Mouse (Mus musculus) embryonic stem cell, embryonic (primary cell): ENCODE data around the gene Rexo2.
"Not testable (repeated sequence)": the region's sequence is repeated elsewhere in the genome, so short reads cannot be mapped to it uniquely, and the experiment has no call there.

ENCODE experiments used
- CTCF ChIA-PET, 4 experiments: fragments of 300-600 bp in 2 of 4; fragments of 350-600 bp in 2 of 4; sonication (Branson Sonifier 250); formaldehyde crosslinking; loops; one replicate each; lab custom pipeline; 2022; ENCODE audit warnings: inconsistent platforms in 2 of 4; lab: Charles Lee
- POLR2A ChIA-PET, 4 experiments: fragments of 300-600 bp in 2 of 4; fragments of 350-600 bp in 2 of 4; sonication (Branson Sonifier 250); formaldehyde crosslinking; loops; one replicate each; lab custom pipeline; 2022; ENCODE audit warnings: antibody characterized with exemption in 4 of 4, inconsistent platforms in 1 of 4; lab: Charles Lee

Gene Rexo2

DNA sequence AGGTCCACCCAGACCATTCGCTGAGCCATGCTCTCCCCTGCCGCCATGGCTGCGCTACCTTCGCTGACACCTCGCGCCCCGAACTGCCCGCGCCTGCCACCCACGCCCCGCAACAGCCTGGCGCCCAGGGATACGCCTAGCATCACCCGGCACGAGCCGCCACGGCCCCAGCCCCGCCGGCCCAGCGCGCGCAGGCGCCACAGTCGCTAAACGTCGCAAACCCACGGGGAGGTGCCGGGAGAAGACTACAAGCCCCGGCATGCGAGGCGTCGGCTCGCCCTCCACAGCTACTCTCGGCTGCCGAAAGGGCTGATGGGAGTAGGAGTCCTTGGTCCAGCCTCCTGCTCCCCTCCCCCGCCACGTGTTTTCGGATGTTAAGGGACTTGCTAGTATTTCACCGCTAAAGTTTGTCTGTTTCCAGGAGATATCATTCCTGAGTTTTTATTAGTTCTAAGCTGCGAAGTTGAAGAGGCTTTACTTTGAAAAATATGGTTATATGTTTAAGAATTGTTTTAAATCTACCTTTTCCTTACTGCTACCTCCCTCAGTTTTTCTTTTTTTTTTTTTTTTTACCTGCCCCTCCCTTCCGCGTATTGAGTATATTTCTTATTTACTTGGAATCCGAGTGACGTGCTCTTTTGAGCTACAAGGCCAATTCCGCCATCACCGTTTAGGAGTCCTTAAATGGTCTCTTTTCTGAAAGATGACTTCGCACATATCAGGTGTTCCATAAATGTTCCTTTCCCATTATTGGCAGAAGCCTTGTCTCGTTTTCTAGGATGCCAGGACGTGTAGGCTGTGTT is at the start of gene Rexo2:
Gene Rexo2, minus strand, starts transcription at position 213 of the 803 bp plus-strand sequence.
- POLR2A ChIA-PET: interaction anchor here (0.6 to 4.9 kb wide), 18 partner anchors 9 to 204 kb away, joined by 3 to 100 read pairs (median 5); partner anchors contain the start of genes Gm5617 (in 3 of the 4) and Rbm7 (in 3 of the 4)
- CTCF ChIA-PET: interaction anchor here (0.5 to 1.0 kb wide), 6 partner anchors 8 to 1976 kb away, joined by 3 to 7 read pairs (median 4); partner anchors contain the start of genes Gm5617 (in 1 of the 4) and Rbm7 (in 1 of the 4)

DNA sequence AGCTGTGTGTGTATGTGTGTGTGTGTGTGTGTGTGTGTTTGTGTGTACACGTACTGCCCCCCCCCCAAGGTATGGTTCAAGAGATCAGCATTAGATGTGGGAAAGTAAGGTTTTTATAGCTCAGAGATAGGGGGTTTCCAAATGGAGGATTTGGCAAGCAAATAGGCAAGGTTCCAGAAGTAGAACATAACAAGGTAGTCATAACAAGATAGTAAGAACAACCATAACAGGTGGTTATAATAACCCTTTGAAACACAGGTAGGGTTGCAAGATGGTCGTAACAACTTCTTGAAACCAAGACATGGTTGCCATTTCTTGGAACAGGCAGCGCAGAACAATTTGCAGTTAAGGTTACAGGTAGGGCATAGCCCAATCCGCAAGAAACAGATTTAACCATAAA is 46.1 kb upstream of the Rexo2 start:
- ChIA-PET CTCF (interaction anchor here in 3 of 4 experiments (0.5 to 1.0 kb wide), 4 partner anchors 33 to 332 kb away, joined by 3 to 4 read pairs (median 4); no protein-coding TSS in a partner anchor), POLR2A (interaction anchor here in 2 of 4 experiments (0.5 to 1.2 kb wide), 5 partner anchors 10 to 406 kb away, joined by 3 to 5 read pairs (median 3); no protein-coding TSS in a partner anchor)

DNA sequence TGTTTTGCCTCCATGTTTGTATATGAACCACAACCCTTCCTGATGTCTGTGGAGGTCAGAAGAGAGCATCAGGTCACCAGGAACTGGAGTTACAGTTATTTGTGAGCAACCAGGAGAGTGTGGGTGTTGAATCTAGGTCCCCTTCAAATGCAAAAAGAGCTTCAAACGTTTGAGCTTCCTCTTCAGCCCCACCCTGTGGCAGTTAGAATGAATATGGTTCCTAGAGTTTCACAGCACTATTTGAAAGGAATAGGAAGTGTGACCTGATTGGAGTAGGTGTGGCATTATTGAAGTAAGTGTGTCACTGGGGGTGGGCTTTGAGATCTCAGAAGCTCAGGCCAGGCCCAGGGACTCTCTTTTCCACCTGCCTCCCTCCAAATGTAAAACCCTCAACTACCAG is 45.1 kb upstream of the Rexo2 start:
- CTCF ChIA-PET: interaction anchor here in 2 of 4 experiments (0.7 to 1.4 kb wide), 3 partner anchors 8 to 93 kb away, joined by 3 read pairs; no protein-coding TSS in a partner anchor
- POLR2A ChIA-PET: interaction anchor here in 2 of 4 experiments (0.7 to 1.3 kb wide), 4 partner anchors 8 to 30 kb away, joined by 3 to 6 read pairs (median 4); partner anchors contain the start of genes Gm5617 (in 1 of the 2) and Rbm7 (in 1 of the 2)

DNA sequence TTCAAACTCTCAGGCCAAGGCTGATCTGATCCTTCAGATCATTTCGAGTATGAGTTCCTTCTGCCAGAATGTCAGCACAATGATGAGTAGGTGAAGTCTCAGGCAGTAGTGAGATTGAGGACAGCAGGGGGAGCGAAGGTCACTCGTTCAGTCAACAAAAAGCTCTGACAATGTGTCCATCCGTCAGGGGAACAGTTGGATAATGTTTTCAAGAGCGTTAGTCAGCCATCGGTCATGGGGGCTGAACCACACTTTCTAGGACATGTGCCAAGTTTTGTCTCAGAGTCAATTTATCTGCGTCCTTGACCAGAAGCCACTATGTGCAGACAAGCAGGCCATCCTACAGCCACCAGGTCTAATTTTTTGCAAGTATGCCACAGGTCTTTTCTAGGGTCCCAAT is 40.0 kb upstream of the Rexo2 start:
- POLR2A ChIA-PET, CTCF ChIA-PET: not testable (repeated sequence)

DNA sequence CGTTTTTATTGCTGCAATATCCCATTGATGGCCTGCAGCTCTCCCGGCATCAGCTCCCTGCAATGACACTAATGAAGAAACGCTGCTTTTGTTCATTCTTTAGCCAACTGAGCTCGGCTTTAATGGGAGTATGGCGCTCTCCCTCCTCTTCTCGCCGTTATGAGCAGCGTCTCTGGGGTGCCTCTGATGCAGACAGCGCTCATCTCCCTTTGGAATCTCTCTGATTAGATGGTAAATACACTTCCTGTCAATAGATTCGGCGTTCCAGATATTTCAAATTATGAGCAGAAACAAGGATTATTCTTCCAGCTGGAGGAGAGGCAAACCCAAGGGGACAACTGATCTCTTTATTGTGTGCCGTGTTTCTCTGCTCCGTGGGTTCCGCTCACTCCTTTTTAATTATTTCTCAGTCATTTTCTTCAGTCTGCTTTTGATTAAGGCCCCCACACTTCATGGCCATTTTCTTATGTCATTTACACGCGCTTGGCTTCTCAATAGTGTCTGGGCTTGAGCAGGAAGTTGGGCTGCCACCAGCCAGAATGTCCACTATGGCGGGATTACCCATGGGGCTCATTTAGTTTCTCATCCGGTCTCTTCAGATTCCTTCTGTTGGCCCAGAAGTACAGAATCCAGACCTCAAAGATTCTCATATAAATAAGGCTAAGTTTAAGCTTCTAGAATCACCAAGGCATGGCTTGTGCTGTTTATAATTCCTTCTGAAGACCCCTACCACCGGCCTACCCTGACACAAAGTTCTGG is 37.1 kb upstream of the Rexo2 start:
- POLR2A ChIA-PET: interaction anchor here in 3 of 4 experiments (1.0 to 2.0 kb wide), 6 partner anchors 8 to 80 kb away, joined by 3 to 5 read pairs (median 4); partner anchors contain the start of genes Gm5617 (in 2 of the 3) and Rbm7 (in 1 of the 3)
- CTCF ChIA-PET: interaction anchor here in 1 of 4 experiments (0.8 kb wide), 1 partner anchor 8 kb away, joined by 3 read pairs; no protein-coding TSS in a partner anchor

DNA sequence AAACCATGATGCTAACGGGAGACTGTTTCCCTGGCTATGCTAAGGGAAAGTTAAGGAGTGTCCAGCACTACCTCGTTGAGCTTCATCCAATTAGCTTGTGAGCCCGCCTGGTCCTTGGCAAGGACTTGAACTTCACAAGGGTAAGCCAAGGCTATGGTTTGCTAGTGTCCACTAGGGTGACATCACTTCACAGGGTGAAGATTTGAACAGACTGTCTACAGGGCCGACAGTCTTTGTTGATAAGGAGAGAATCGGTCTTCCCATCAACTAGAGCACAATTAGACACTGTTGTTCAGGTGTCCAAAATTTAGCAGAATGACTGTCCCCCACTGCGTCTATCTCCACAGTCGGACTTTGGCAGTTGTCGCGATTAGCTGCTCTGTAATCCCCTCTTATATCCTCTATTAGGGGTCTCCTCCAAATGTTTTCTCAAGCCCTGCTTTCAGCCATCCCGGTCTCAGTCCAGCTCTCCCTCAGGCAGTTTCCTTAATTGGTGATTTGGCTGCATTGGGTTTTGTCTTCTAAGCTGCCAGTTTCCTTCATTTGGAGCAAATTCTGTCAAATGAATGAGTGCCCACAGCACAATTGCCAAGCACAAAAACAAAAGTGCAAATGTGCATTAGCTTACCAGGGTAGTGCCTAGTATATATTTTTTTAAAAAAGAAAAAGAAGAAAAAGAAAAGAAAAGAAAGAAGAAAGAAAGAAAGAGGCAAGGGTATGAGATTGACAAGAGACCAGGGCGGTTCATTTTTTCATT is 36.4 kb upstream of the Rexo2 start:
- ChIA-PET POLR2A (interaction anchor here in 3 of 4 experiments (1.0 to 2.0 kb wide), 6 partner anchors 9 to 80 kb away, joined by 3 to 5 read pairs (median 4); partner anchors contain the start of genes Gm5617 (in 2 of the 3) and Rbm7 (in 1 of the 3)), CTCF (interaction anchor here in 1 of 4 experiments (0.8 kb wide), 1 partner anchor 9 kb away, joined by 3 read pairs; no protein-coding TSS in a partner anchor)

DNA sequence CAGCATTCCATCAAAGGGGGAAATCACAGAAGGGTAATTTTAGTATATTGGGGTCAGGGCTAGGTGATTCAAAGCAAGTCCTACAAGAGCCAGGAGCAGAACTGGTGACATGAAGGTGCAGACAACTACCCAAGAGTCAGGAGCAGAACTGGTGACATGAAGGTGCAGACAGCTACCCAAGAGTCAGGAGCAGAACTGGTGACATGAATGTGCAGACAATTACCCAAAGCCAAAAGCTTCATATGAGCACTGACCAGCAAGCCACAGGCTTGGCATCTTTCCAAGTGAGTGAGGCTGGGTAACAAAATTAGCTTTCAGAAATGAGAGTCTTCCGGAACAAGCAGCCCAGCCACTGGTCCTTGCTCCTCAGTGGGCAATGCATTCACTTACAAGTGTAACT is 34.9 kb upstream of the Rexo2 start:
- POLR2A ChIA-PET: no interaction called here
- CTCF ChIA-PET: interaction anchor here in 1 of 4 experiments (0.8 kb wide), 1 partner anchor 19 kb away, joined by 3 read pairs; no protein-coding TSS in a partner anchor

DNA sequence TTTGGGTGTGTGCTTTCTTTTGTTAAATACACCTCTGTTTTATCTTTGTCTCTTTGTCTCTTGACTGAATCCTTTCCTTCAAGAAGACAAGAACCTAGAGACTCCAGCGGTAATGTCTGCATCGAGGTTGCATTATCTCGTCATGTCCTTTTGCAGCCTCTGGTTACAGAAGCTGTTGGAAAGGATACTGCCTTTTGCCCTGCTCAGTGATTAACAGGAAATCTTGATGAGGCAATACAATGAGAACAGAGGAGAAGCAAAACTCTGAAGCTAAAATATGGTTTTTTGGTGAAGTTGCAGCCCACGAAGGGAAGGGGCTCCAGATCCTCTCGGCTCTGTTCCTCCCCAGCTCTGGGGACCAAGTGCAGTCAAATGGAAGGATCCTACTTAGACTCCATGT is 29.7 kb upstream of the Rexo2 start:
- POLR2A ChIA-PET: interaction anchor here in 2 of 4 experiments (0.6 to 3.4 kb wide), 3 partner anchors 15 to 245 kb away, joined by 3 to 11 read pairs (median 5); partner anchors contain the start of genes Gm5617 (in 1 of the 2) and Rbm7 (in 1 of the 2)
- CTCF ChIA-PET: interaction anchor here in 2 of 4 experiments (0.6 to 1.0 kb wide), 2 partner anchors 23 to 76 kb away, joined by 3 to 4 read pairs; no protein-coding TSS in a partner anchor

DNA sequence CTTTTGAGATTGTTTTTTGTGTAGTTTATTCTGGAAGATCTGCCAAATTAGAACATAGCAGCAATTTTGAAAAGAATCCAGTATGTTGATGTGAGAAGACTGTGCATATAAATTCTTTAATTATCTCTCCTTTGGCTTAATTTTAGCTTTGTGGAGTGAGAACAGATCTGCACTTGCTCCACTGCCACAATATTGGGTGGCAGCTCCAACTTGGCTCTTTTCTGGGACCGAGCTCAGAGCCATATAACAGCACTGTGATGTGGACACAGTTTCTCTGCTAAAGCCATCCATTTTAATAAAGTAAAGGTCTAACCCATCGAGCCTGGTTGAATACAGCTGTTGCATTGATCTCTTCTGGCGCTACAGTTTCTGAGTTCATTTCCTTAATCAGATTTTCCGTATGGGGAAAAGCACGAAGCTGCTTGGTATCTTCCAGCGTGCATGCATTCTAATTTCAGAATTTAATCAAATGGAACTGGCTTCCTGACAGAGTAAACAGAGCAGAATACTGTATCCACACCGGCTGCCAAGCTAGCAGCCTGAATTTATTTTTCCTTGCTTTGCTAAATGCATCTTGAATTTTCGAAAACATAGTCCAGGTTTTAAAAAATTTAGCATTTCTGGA is 24.4 kb upstream of the Rexo2 start:
- CTCF ChIA-PET: interaction anchor here in 1 of 4 experiments (0.5 kb wide), 1 partner anchor 96 kb away, joined by 3 read pairs; no protein-coding TSS in a partner anchor

DNA sequence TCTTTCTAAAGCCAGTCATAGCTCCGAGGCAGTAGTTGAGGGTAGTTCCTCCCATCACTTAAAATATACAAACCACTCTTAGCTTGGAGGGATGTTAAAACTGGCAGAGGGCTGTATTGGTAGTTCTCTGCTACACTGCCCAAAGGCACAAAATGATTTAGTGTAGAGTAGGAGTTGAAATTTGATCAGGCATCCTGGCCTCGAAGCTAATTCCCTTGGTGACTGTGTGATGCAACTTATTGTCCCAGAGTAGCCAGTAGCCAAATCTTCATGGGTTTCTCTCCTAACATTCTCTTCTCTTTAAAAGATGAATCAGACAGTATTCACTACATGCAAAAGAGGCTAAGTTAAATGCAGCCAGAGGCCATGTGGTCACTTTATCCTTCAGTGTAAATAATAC is 22.6 kb upstream of the Rexo2 start:
- CTCF ChIA-PET: interaction anchor here in 1 of 4 experiments (0.5 kb wide), 1 partner anchor 336 kb away, joined by 8 read pairs; no protein-coding TSS in a partner anchor

More for the DNA sequence above, 24.4 kb upstream of the Rexo2 start:
- POLR2A ChIA-PET: interaction anchor here in 1 of 4 experiments (1.2 to 1.4 kb wide), 2 partner anchors 9 to 10 kb away, joined by 3 read pairs; partner anchors contain the start of genes Gm5617 and Rbm7

DNA sequence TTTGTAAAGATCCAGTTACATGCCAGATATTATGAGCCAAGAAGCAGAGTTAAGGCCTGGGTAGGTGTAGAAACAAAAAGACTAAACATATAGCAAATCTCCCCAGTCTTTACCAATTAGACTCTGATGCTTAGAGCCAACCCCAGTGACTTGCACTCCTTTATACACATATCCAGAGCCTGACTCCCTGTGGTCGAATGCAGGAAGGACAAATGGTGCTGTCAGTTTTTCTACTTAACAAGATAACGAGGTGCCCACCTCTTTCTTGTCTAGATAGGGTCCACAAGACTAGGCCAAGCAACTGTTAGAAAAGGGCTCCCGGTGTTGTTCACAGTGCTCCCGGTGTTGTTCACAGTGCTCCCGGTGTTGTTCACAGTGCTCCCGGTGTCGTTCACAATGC is 20.8 kb upstream of the Rexo2 start:
- CTCF ChIA-PET: no interaction called here
- POLR2A ChIA-PET: interaction anchor here in 1 of 4 experiments (1.7 kb wide), 1 partner anchor 16 kb away, joined by 4 read pairs; no protein-coding TSS in a partner anchor

More for the DNA sequence above, 22.6 kb upstream of the Rexo2 start:
- POLR2A ChIA-PET: interaction anchor here in 1 of 4 experiments (0.6 kb wide), 1 partner anchor 1310 kb away, joined by 3 read pairs; no protein-coding TSS in a partner anchor

DNA sequence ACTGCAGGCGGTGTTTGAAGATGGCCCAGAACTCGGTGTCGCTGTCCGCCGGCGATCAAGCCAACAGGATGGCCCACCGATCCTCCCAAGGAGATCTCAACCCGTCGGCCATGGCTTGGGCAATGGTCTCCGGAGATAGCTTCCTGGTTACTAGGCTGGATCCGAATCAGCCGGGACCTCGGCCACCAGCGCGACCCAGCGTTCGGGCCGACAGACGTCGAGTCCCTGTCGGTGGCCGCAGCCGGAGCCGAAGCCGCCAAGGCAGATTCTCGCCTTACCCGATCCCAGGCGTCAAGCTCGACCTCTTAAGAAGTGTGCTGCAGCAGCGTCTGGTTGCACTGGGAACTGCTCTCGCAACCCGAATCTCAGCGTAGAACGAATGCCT is 15.1 kb upstream of the Rexo2 start:
- POLR2A ChIA-PET: interaction anchor here (0.6 to 7.8 kb wide), 55 partner anchors 9 to 491 kb away, joined by 3 to 100 read pairs (median 4); partner anchors contain the start of genes Nnmt (in 2 of the 4) and Rexo2 (in 2 of the 4)
- CTCF ChIA-PET: interaction anchor here in 3 of 4 experiments (0.7 to 1.4 kb wide), 7 partner anchors 15 to 123 kb away, joined by 3 to 4 read pairs (median 3); partner anchors contain the start of gene Rexo2 (in 1 of the 3)

DNA sequence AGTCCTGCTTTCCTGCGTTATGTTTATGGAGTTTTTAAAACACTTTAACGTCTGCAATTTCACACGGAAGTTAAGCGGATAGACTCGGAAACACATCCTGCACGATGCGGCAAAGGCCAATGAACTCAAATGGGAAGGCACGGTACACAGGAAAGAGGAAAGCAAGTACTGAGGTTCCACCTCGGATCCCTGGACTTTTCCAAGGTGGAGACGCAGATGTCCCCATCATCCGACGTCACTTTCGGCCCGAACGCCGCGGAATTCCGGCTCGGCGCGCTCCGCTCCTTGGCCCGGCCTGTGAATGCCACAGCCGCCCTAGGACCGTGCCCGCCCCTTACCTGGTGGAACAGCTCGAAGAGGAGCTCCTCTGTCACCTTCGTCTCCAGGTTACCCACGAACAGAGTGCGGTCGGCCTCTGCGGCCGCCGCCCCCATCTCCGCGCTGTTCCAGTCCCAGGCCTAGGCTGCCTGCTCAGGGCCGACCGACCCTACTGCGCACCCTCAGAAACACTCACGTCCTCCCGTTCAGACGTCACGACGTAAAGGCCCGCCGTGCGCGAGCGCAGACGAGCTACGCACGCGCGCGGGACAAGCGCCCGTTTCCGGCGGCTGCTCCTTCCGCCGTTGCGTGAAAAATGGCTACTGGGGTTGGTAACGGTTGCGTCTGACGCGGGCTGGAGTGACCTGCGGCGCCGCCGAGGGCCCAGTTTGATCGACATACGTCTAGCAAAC is 14.6 kb upstream of the Rexo2 start, which contains the start of the genes Rbm7 and Gm5617:
Gene Rbm7, minus strand, starts transcription at position 483 of the 731 bp plus-strand sequence.
Gene Gm5617, plus strand, starts transcription at position 626 of the 731 bp plus-strand sequence.
- ChIA-PET POLR2A (interaction anchor here (0.6 to 7.8 kb wide), 55 partner anchors 9 to 492 kb away, joined by 3 to 100 read pairs (median 4); partner anchors contain the start of genes Nnmt (in 2 of the 4) and Rexo2 (in 2 of the 4)), CTCF (interaction anchor here in 3 of 4 experiments (0.7 to 1.4 kb wide), 7 partner anchors 15 to 124 kb away, joined by 3 to 4 read pairs (median 3); partner anchors contain the start of gene Rexo2 (in 1 of the 3))

DNA sequence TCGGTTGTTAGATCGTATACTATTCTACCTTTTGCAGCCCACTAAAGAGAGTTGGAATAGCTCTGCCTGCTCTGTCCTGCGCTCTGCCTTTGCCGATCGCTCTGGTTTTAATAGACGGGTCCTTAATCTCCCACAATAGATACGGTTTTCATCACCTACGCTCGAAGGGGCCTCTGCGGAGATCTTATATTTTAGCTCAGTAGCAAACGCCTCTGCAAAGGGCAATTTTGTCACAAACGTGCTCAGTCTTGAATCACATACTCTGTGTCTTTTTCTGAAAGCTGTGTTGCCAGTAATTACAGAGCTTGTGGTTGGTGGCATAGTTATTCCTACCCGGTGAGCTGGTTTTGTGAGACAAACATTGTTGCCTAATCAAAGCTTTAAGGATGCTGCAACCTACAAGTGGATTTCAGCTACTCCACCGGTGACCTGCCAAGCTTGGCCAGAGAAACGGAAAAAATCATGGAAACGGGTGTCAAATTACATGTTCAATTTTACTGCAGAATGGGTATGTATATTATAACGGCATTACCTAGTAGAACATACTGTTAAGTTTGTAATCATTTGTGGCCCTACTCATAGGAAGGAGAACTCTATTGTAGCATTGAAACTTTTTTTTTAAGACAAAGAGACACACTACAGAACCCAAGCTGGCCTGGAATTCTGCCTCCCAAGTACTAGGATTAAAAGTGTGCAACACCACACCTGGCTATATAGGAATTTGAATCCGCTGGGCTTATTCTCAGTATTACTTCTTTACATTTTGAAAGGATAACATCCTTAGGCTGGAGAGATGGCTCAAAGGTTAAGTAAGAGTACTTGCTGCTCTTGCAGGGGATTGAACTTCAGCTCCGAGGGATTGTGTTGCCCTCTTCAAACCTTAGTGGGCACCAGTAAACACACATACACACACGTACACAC is 1.1 kb upstream of the Rexo2 start:
- ChIA-PET POLR2A (interaction anchor here (0.9 to 4.9 kb wide), 18 partner anchors 9 to 203 kb away, joined by 3 to 100 read pairs (median 5); partner anchors contain the start of genes Gm5617 (in 3 of the 4) and Rbm7 (in 3 of the 4)), CTCF (interaction anchor here in 1 of 4 experiments (1.0 kb wide), 1 partner anchor 9 kb away, joined by 4 read pairs; no protein-coding TSS in a partner anchor)
